Mouse (Mus musculus) c-Kit-positive CD71-positive TER-119-positive erythroid progenitor cells, embryonic 14.5 days (primary cell): ENCODE measurements around the gene Acsl5.

Source experiments
- DNase-seq: peaks from one replicate; pipeline ENCODE4 v3.0.0-alpha.2; 2013; ENCODE audit warnings: low spot score

Gene Acsl5

GRCm38 (mm10) chr19:55284093-55284492, 32.4 kb downstream of the Acsl5 start:
- DNase-seq = peak; percentile 87

GRCm38 (mm10) chr19:55286034-55286433, 34.3 kb downstream of the Acsl5 start:
- no peak for DNase-seq

- no peak for DNase-seq
These were observed 37.2 kb downstream of the Acsl5 start for GRCm38 (mm10) chr19:55288974-55289373.

GRCm38 (mm10) chr19:55290621-55291270, 39.0 kb downstream of the Acsl5 start:
- no peak for DNase-seq

GRCm38 (mm10) chr19:55292210-55292850, 40.6 kb downstream of the Acsl5 start:
- DNase-seq = no peak

GRCm38 (mm10) chr19:55293175-55293574, 41.4 kb downstream of the Acsl5 start:
- no peak for DNase-seq

- DNase-seq = no peak
These were observed 43.3 kb downstream of the Acsl5 start for GRCm38 (mm10) chr19:55295075-55295474.

GRCm38 (mm10) chr19:55295556-55295955, 43.8 kb downstream of the Acsl5 start:
- DNase-seq = no peak

GRCm38 (mm10) chr19:55296301-55296700, 44.6 kb downstream of the Acsl5 start:
- DNase-seq = no peak

- no peak for DNase-seq
These were observed 45.8 kb downstream of the Acsl5 start for GRCm38 (mm10) chr19:55297489-55297888.

GRCm38 (mm10) chr19:55297961-55298360, 46.2 kb downstream of the Acsl5 start:
- DNase-seq = no peak

- no peak for DNase-seq
These were observed 47.6 kb downstream of the Acsl5 start for GRCm38 (mm10) chr19:55299378-55299777.

- DNase-seq = no peak
These were observed 48.8 kb downstream of the Acsl5 start for GRCm38 (mm10) chr19:55300525-55300924.

- DNase-seq = no peak
These were observed 53.3 kb downstream of the Acsl5 start for GRCm38 (mm10) chr19:55305024-55305423.

GRCm38 (mm10) chr19:55311874-55312273, 60.1 kb downstream of the Acsl5 start:
- DNase-seq = no peak

- no peak for DNase-seq
These were observed 61.9 kb downstream of the Acsl5 start for GRCm38 (mm10) chr19:55313649-55314048.

- peak; percentile 40 for DNase-seq
These were observed 63.8 kb downstream of the Acsl5 start, which contains the start of gene Zdhhc6 for GRCm38 (mm10) chr19:55315452-55316108. Gene Zdhhc6 (minus strand): TSS chr19:55316032.

GRCm38 (mm10) chr19:55316109-55316714, 64.5 kb downstream of the Acsl5 start, which contains the start of gene Vti1a:
Gene Vti1a (plus strand): TSS chr19:55316295.
- DNase-seq = peak; percentile 92

GRCm38 (mm10) chr19:55316901-55317300, 65.2 kb downstream of the Acsl5 start:
- no peak for DNase-seq

GRCm38 (mm10) chr19:55319036-55319435, 67.3 kb downstream of the Acsl5 start:
- no peak for DNase-seq

- no peak for DNase-seq
These were observed 67.8 kb downstream of the Acsl5 start for GRCm38 (mm10) chr19:55319521-55319920.

- DNase-seq = no peak
These were observed 70.9 kb downstream of the Acsl5 start for GRCm38 (mm10) chr19:55322604-55323003.

GRCm38 (mm10) chr19:55327510-55327909, 75.8 kb downstream of the Acsl5 start:
- no peak for DNase-seq
